Mouse (Mus musculus) neural tube, embryonic 11.5 days (tissue): Measurements from ENCODE around the gene Acot12. TPM values are rescaled to one million over a fixed set of nuclear protein-coding genes. Genes with fewer than 3 reads are reported as not detected.

ENCODE experiments used
- ATAC-seq: fragments of 200-750 bp; cut with Nextera tagmentation; 2 replicates; pipeline ENCODE4 v1.8.0; 2017; ENCODE audit warnings: moderate number of reproducible peaks, mild to moderate bottlenecking, moderate TSS enrichment, moderate library complexity; ENCODE audit not compliant: insufficient read depth, low FRiP score, low TSS enrichment
- DNase-seq: peaks from one replicate; pipeline ENCODE4 v3.0.0-alpha.2; 2015; ENCODE audit warnings: low spot score
- H3K27ac ChIP-seq: fragments of 300-500 bp; sonication (generic); 2 replicates; pipeline ENCODE4 v1.5.1; 2014; ENCODE audit warnings: low read depth, mild to moderate bottlenecking, low read length
- H3K27me3 ChIP-seq: fragments of 300-500 bp; sonication (generic); 2 replicates; pipeline ENCODE4 v1.6.1; 2014; ENCODE audit warnings: mild to moderate bottlenecking, low read length, mixed read lengths; ENCODE audit not compliant: control insufficient read depth, insufficient read depth
- H3K36me3 ChIP-seq: fragments of 300-500 bp; sonication (generic); 2 replicates; pipeline ENCODE4 v1.6.1; 2014; ENCODE audit warnings: mild to moderate bottlenecking, low read length, moderate library complexity, mixed read lengths; ENCODE audit not compliant: control insufficient read depth, insufficient read depth
- H3K4me1 ChIP-seq: fragments of 300-500 bp; sonication (generic); 2 replicates; pipeline ENCODE4 v1.6.1; 2014; ENCODE audit warnings: low read length, mixed read lengths; ENCODE audit not compliant: control insufficient read depth, insufficient read depth
- H3K4me2 ChIP-seq: fragments of 300-500 bp; sonication (generic); 2 replicates; pipeline ENCODE4 v1.6.1; 2014; ENCODE audit warnings: low read depth, mild to moderate bottlenecking, moderate library complexity
- H3K4me3 ChIP-seq: fragments of 300-500 bp; sonication (generic); 2 replicates; pipeline ENCODE4 v1.5.1; 2014; ENCODE audit warnings: low read depth, low read length
- H3K9ac ChIP-seq: fragments of 300-500 bp; sonication (generic); 2 replicates; pipeline ENCODE4 v1.6.1; 2014; ENCODE audit warnings: mild to moderate bottlenecking, low read length
- H3K9me3 ChIP-seq: fragments of 300-500 bp; sonication (generic); 2 replicates; pipeline ENCODE4 v1.6.1; 2016; ENCODE audit warnings: low read length; ENCODE audit not compliant: control insufficient read depth
- WGBS: fragments of 180-500 bp; shearing (Covaris S2); extraction: QIAGEN DNeasy Blood & Tissue Kit; methylation state at CpG from one replicate; pipeline ENCODE4 v1.1.7; 2014; 5-methylcytosine and 5-hydroxymethylcytosine counted together
- microRNA-seq: library from miRNA; unstranded; fragments of <30 nt; microRNA quantifications from one replicate; pipeline ENCODE4, GENCODE M21; 2016
- polyA plus RNA-seq: library from polyadenylated mRNA; unstranded; fragments of >200 nt; fragmentation: Nextera tagmentation; extraction: Ambion mirVana; gene quantifications from 2 replicates; pipeline ENCODE4 v1.2.1, GENCODE M21; 2014

Gene Acot12
- polyA plus RNA-seq, 1 experiment from 2014 or later: not detected

DNA sequence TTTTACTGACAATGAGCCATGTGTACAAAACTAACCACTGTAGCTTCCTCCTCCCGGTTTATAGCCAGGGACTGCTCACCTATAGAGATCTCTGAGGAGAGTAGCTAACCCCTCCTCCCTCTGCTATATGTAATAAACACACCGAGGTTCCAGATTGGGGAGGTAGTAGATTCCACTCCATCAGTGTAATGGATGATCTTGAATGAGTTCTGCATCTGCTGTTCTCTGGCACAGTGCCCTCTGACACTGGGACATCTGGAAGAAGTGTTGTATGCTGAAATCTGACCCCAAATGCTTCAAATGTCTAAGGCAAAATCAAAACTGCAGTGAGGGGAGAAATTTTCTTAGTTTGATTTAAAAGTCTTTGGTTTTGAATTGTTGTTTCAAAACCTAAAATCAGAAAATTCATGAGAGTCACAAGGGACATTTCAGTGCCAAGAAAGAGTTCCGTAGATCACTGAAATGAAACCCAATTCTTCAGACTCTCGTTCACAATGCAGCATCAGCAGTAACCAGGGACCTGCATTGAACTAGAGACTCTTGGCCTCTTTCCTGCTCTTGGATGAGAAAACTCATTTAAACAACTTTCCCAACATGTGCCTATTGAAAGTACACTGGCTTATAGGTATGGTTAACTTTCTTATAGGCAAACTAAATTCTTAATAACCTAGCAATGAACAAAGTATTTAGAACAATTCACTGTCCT lies 83.7 kb downstream of the Acot12 start:
- no peaks in the 10 kb centered on the region for H3K27me3 ChIP-seq
- no peak for DNase-seq
- H3K9me3 ChIP-seq: no peaks in the 10 kb centered on the region
- H3K4me2 ChIP-seq: no peak overlapping the region
- H3K4me3 ChIP-seq: no peak overlapping the region
- no peaks in the 10 kb centered on the region for H3K4me1 ChIP-seq
- no peaks in the 10 kb centered on the region for H3K36me3 ChIP-seq
- 60% methylated on average over 4 of the region's 4 CpGs for WGBS
- no peak overlapping the region for H3K27ac ChIP-seq
- no peak overlapping the region for H3K9ac ChIP-seq
- no peak for ATAC-seq

DNA sequence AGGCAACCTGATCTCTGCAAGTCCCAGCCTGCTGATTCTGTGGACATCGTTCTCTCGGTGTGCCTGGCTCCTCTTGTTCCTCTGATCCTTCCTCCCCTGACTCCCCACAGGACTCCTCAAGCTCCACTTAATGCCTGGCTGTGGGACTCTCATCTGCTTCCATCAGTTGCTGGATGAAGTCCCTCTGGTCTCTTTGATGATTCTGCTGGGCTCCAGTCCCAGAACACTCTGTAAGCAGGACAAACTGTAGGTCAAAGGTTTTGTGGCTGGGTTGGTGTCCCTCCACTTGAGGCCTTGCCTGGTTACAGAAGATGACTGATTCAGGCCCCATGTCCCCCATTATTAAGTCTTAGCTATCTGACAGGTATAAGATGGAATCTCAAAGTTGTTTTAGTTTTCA lies 84.8 kb downstream of the Acot12 start:
- H3K9me3 ChIP-seq: no peaks in the 10 kb centered on the region
- no peak for ATAC-seq
- no peaks in the 10 kb centered on the region for H3K27me3 ChIP-seq
- 84% methylated on average over 2 of the region's 2 CpGs for WGBS
- no peak for DNase-seq
- H3K4me3 ChIP-seq: no peak overlapping the region
- no peak overlapping the region for H3K9ac ChIP-seq
- H3K4me1 ChIP-seq: no peaks in the 10 kb centered on the region
- H3K27ac ChIP-seq: no peak overlapping the region
- H3K4me2 ChIP-seq: no peak overlapping the region
- no peaks in the 10 kb centered on the region for H3K36me3 ChIP-seq

DNA sequence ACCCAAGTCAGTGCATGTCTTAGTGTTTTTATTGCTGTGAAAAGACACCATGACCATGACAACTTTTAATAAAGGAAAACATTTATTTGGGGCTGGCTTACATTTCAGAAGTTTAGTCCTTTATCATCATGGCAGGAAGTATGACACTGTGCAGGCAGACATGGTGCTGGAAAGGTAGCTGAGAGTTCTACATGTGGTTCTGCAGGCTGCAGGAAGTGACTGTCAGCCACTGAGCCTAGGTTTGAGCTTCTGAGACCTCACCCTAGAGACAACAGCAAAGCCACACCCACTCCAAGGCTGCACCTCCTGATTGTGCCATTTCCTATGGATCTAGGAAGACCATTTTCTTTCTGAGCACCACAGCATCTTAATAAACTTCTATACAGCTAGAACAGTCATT lies 86.6 kb downstream of the Acot12 start:
- no peaks in the 10 kb centered on the region for H3K9me3 ChIP-seq
- no peak overlapping the region for H3K4me3 ChIP-seq
- no peaks in the 10 kb centered on the region for H3K36me3 ChIP-seq
- H3K4me2 ChIP-seq: no peak overlapping the region
- no peak overlapping the region for H3K27ac ChIP-seq
- H3K4me1 ChIP-seq: no peaks in the 10 kb centered on the region
- H3K27me3 ChIP-seq: no peaks in the 10 kb centered on the region
- no peak for DNase-seq
- H3K9ac ChIP-seq: no peak overlapping the region
- ATAC-seq: no peak

Small RNA genes lying within 50 kb of the gene (microRNA-seq; reads per million reads assigned to microRNA genes)
- not detected for gene Gm27656

Other genes starting within 250 kb of the Acot12 start
- 27.3 TPM in 2 replicates for gene Zcchc9, start 66.2 kb downstream of the Acot12 start, polyA plus RNA-seq
- gene Ckmt2, start 135.4 kb downstream of the Acot12 start, polyA plus RNA-seq: not detected in 2 replicates